Mouse (Mus musculus) limb, embryonic 11.5 days (tissue): Measurements from ENCODE around the gene Runx1. TPM values are rescaled to one million over a fixed set of nuclear protein-coding genes. Genes with fewer than 3 reads are reported as not detected.

Experiments used
- ATAC-seq: fragments of 200-750 bp; cut with Nextera tagmentation; 2 replicates; pipeline ENCODE4 v1.8.0; 2017; ENCODE audit warnings: low read depth; ENCODE audit not compliant: insufficient number of reproducible peaks, low FRiP score, low TSS enrichment
- DNase-seq: peaks from one replicate; pipeline ENCODE4 v3.0.0-alpha.2; 2015; ENCODE audit warnings: low spot score
- H3K27ac ChIP-seq: fragments of 300-500 bp; sonication (generic); replicated peaks from 2 replicates; pipeline ENCODE4 v1.5.1; 2014; ENCODE audit warnings: low read depth, mild to moderate bottlenecking, low read length
- H3K27me3 ChIP-seq: fragments of 300-500 bp; sonication (generic); 2 replicates; pipeline ENCODE4 v1.6.1; 2014; ENCODE audit warnings: mild to moderate bottlenecking, low read length, mixed read lengths; ENCODE audit not compliant: control insufficient read depth, insufficient read depth
- H3K36me3 ChIP-seq: fragments of 300-500 bp; sonication (generic); 2 replicates; pipeline ENCODE4 v1.6.1; 2014; ENCODE audit warnings: mild to moderate bottlenecking, low read length, moderate library complexity, mixed read lengths; ENCODE audit not compliant: control insufficient read depth, insufficient read depth
- H3K4me1 ChIP-seq: fragments of 300-500 bp; sonication (generic); 2 replicates; pipeline ENCODE4 v1.6.1; 2014; ENCODE audit warnings: low read length, mixed read lengths; ENCODE audit not compliant: control insufficient read depth, insufficient read depth
- H3K4me2 ChIP-seq: fragments of 300-500 bp; sonication (generic); 2 replicates; pipeline ENCODE4 v1.6.1; 2014; ENCODE audit warnings: low read depth, mild to moderate bottlenecking, moderate library complexity; ENCODE audit not compliant: severe bottlenecking
- H3K4me3 ChIP-seq: fragments of 300-500 bp; sonication (generic); 2 replicates; pipeline ENCODE4 v1.5.1; 2014; ENCODE audit warnings: low read depth, low read length
- H3K9ac ChIP-seq: fragments of 300-500 bp; sonication (generic); 2 replicates; pipeline ENCODE4 v1.6.1; 2014; ENCODE audit warnings: mild to moderate bottlenecking, low read length
- H3K9me3 ChIP-seq: fragments of 300-500 bp; sonication (generic); 2 replicates; pipeline ENCODE4 v1.6.1; 2016; ENCODE audit warnings: low read length; ENCODE audit not compliant: control insufficient read depth
- WGBS: fragments of 180-500 bp; shearing (Covaris S2); extraction: QIAGEN DNeasy Blood & Tissue Kit; methylation state at CpG from one replicate; pipeline ENCODE4 v1.1.7; 2014; 5-methylcytosine and 5-hydroxymethylcytosine counted together
- polyA plus RNA-seq: library from polyadenylated mRNA; unstranded; fragments of >200 nt; fragmentation: Nextera tagmentation; extraction: Ambion mirVana; gene quantifications from 2 replicates; pipeline ENCODE4 v1.2.1, GENCODE M21; 2014

Gene Runx1
- polyA plus RNA-seq, 1 experiment from 2014 or later: 2.7 TPM

DNA sequence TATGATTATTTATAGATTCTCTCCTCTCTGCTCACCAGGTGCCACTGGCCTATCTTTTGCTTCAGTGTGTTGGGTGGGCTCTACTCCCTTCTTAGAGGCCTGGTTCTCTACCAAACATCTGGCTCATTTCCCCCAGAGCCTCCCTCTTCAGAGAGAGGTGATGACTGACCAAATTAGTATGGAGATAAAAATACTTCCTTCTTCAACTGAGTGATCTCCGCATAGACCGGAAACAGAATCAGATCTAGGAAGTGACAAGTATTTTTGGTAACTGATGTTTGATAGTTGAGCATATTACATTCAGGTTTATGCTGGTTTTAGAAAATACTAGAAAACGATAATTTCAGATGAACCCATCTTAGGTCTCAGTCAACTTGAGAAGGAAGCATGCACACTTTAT, 101.4 kb downstream of the Runx1 start:
- Histone ChIP-seq H3K9me3 (no peaks in the 10 kb centered on the region), H3K4me2 (no peak overlapping the region), H3K27ac (no peak overlapping the region), H3K9ac (no peak overlapping the region), H3K4me3 (no peak overlapping the region), H3K27me3 (no peaks in the 10 kb centered on the region), H3K4me1 (0 out of 2 replicates have a peak, but pooled peaks cover 3% of the 10 kb centered on the region), H3K36me3 (no peaks in the 10 kb centered on the region)
- ATAC-seq (no peak), DNase-seq (no peak)
- WGBS: 82% methylated on average over 3 of the region's 3 CpGs

DNA sequence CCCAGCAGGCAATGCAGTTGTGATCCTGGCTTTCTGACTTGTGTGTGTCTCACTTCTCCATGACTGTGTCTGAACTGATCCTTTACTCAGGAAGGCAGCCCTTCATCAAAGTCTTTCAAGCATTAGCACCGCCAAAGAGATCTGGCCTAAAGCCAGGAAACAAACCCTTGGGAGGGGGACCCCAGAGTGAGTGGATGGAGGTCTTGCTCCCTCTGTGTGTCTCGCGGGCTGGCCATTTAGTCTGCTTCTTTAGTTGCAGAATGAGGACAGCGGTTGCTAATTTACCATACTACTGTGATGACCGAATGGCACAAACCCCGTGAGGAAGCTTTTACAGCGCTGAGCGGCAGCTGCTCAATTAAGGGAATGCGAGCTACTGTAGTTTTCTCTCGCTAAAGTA, 105.3 kb downstream of the Runx1 start:
- DNase-seq (no peak), ATAC-seq (no peak)
- Histone ChIP-seq H3K36me3 (no peaks in the 10 kb centered on the region), H3K4me3 (no peak overlapping the region), H3K27me3 (0 out of 2 replicates have a peak, but pooled peaks cover 3% of the 10 kb centered on the region), H3K4me1 (0 out of 2 replicates have a peak, but pooled peaks cover 3% of the 10 kb centered on the region), H3K9me3 (no peaks in the 10 kb centered on the region), H3K9ac (no peak overlapping the region), H3K27ac (no peak overlapping the region), H3K4me2 (no peak overlapping the region)
- 62% methylated on average over 10 of the region's 10 CpGs for WGBS

DNA sequence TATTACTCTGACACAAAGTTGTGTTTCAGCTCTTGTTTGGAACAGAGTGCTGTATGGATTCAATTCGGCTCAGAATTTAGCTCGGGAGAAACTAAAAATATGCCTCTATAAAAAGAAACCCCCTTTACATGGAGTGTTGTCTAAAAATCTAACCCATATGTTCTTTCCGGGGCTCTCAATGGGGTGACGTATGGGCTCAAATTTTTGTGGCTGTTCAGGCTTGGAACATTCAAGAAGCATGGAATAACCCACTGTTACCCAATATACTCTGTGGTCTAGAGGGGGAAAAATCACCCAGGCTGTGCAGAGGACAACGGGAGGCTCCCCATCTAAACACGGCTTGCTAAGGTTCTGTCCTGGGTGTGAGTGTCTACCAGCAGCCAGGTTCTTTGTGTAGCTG, 106.2 kb downstream of the Runx1 start:
- 79% methylated on average over 6 of the region's 6 CpGs for WGBS
- no peaks in the 10 kb centered on the region for H3K36me3 ChIP-seq
- H3K9me3 ChIP-seq: no peaks in the 10 kb centered on the region
- H3K9ac ChIP-seq: no peak overlapping the region
- H3K4me2 ChIP-seq: no peak overlapping the region
- H3K27ac ChIP-seq: no peak overlapping the region
- H3K4me3 ChIP-seq: no peak overlapping the region
- ATAC-seq (no peak), DNase-seq (no peak)
- 0 out of 2 replicates have a peak, but pooled peaks cover 3% of the 10 kb centered on the region for H3K4me1 ChIP-seq
- H3K27me3 ChIP-seq: 0 out of 2 replicates have a peak, but pooled peaks cover 3% of the 10 kb centered on the region

DNA sequence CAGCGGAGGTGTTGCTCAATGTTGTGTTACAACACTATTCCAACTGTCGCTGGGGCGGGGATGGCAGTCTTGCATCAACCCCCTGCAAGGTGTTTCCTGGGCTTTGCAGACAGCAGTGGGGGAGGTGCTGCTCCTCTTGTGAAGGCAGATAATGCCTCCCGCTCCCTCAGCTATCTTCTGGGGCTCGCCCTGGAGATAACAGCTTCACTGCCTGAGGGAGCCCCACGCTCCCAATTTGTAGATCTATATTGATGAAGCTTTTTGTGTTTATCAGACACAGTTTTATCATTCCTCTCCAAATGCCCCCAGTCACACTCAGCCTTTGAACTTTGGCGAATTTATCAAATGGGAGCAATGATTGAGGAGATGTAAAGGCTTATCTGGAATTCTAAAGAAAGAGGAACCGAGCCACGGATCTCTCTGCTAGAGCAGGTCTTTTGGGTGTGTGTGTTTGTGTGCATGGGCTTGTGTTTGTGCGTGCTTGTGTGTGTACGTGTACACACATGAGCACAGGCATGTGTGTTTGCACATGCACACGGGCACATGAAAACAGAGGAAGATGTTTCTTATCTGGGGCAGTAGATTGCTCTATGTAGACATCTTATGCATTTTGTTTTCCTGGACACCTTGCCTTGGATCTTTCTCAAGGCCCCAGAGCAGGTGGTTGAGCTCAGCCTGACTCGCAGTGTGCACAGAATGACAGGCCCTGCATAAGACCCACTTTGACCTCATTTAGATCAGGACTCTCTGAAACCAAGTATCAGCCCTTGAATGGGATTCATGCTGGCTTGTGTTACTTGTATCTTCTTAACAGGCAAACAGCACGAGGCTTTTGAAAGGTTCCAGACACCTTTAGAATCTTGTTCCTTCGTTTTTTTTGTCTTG, 110.1 kb downstream of the Runx1 start:
- no peak for DNase-seq
- Histone ChIP-seq H3K4me1 (0 out of 2 replicates have a peak, but pooled peaks cover 3% of the 10 kb centered on the region), H3K4me3 (no peak overlapping the region), H3K9ac (no peak overlapping the region), H3K27ac (no peak overlapping the region), H3K27me3 (0 out of 2 replicates have a peak, but pooled peaks cover 3% of the 10 kb centered on the region), H3K9me3 (no peaks in the 10 kb centered on the region), H3K4me2 (no peak overlapping the region), H3K36me3 (no peaks in the 10 kb centered on the region)
- no peak for ATAC-seq
- WGBS: 25% methylated on average over 15 of the region's 15 CpGs

DNA sequence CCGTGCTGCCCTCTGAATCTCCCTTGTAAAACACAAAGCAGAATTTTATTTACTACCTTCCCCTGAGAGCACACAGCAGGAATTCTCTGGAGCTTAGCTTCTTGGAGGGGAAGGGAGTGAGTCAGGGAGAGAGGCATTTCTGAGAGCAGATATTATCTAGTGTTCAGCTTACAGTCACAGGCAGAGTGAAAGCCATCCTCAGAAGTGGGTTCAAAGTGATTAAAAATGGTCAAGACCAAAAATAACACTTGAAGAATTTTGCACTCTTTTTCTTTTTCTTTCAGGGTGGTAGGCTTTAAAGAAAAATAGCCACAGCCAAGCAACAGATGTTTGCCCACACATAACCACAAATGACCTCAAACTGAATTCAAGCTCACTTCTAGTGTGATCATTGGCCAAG, 115.8 kb downstream of the Runx1 start:
- H3K4me3 ChIP-seq: no peak overlapping the region
- ATAC-seq (no peak), DNase-seq (no peak)
- H3K4me2 ChIP-seq: no peak overlapping the region
- H3K4me1 ChIP-seq: peaks cover 3% of the 10 kb centered on the region; the same call in 1 of the 2 replicates
- no peak overlapping the region for H3K27ac ChIP-seq
- no peaks in the 10 kb centered on the region for H3K9me3 ChIP-seq
- H3K9ac ChIP-seq: no peak overlapping the region
- H3K27me3 ChIP-seq: no peaks in the 10 kb centered on the region
- 18% methylated on average over 1 of the region's 1 CpGs for WGBS
- H3K36me3 ChIP-seq: no peaks in the 10 kb centered on the region

DNA sequence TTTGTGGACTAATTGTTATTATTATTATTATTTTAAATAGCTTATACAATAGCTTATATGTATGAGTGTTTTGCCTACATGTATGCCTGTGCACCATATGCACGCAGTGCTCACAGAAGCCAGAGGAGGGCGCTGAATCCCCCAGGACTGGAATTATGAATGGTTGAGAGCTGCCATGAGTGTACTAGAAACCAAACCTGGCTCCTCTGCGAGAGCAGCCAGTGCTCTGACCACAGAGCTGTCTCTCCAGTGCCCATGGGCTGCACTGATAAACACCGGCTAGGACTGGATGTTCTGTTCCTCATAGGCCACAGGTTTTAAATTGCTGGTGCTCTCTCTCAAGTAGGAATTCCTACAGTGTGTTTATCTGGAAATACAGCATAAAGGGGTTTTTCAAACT, 117.2 kb downstream of the Runx1 start:
- DNase-seq (no peak), ATAC-seq (no peak)
- Histone ChIP-seq H3K27ac (no peak overlapping the region), H3K9ac (no peak overlapping the region), H3K4me2 (no peak overlapping the region), H3K4me3 (no peak overlapping the region), H3K4me1 (peaks cover 3% of the 10 kb centered on the region; the same call in 1 of the 2 replicates), H3K27me3 (no peaks in the 10 kb centered on the region), H3K9me3 (no peaks in the 10 kb centered on the region), H3K36me3 (no peaks in the 10 kb centered on the region)
- WGBS: 60% methylated on average over 4 of the region's 4 CpGs

DNA sequence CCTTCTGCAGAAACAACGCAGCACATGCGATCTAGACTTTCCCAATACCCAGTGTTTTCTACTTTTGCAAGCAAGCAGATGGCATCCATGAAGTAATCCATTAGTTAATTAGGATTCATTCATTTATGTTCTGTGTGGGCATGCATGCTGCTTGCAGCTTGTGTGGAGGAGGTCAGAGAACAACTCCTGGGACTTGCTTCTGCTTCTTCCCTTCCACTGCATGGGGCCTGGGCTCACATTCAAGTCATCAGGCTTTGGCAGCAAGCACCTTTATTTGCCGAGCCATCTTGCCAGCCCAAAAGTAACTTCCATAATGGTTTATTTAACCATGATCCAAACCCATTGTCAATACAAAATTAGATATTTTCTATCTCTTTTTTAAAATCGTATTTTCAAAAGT, 118.2 kb downstream of the Runx1 start:
- WGBS: 85% methylated on average over 4 of the region's 4 CpGs
- Histone ChIP-seq H3K4me1 (peaks cover 3% of the 10 kb centered on the region; the same call in 1 of the 2 replicates), H3K4me3 (no peak overlapping the region), H3K27ac (no peak overlapping the region), H3K9me3 (no peaks in the 10 kb centered on the region), H3K4me2 (no peak overlapping the region), H3K36me3 (no peaks in the 10 kb centered on the region), H3K27me3 (no peaks in the 10 kb centered on the region), H3K9ac (no peak overlapping the region)
- DNase-seq: no peak
- ATAC-seq: no peak

DNA sequence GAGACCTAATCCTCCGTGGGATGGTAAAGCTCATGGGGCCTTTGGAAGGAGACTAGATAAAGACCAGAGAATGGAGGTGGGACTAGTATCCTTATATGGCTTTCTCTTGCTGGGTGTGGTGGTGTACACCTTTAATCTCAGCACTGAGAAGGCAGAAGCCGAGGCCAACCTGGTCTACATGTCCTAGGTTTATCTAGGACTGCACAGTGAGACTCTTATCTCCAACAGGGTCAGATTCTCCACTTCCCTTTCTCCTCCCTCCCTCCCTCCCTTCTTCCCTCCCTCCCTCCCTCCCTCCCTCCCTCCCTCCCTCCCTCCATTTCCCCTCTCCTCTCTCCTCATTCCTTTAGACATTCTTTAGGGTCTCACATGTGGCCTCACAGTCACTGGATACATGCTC, 118.8 kb downstream of the Runx1 start:
- WGBS: 71% methylated on average over 2 of the region's 2 CpGs
- Histone ChIP-seq H3K9ac (no peak overlapping the region), H3K4me3 (no peak overlapping the region), H3K27me3 (no peaks in the 10 kb centered on the region), H3K4me1 (peaks cover 3% of the 10 kb centered on the region; the same call in 1 of the 2 replicates), H3K36me3 (no peaks in the 10 kb centered on the region), H3K27ac (no peak overlapping the region), H3K4me2 (no peak overlapping the region), H3K9me3 (no peaks in the 10 kb centered on the region)
- DNase-seq: no peak
- no peak for ATAC-seq
